Mouse (Mus musculus): ENCODE results near the gene Nrg3.

- TF ChIP-seq CTCF (IDR thresholded peaks at IDR 0.05; ENCODE audit: borderline replicate concordance, extremely low read depth, insufficient read depth, insufficient read length), result no peak
- TF ChIP-seq POLR2A (IDR thresholded peaks at IDR 0.05; ENCODE audit: borderline replicate concordance, extremely low read depth, insufficient read depth, insufficient read length, poor library complexity, severe bottlenecking), result no peak
Observed at GRCm38 (mm10) chr14:38535181-38535580, 937.7 kb downstream of the Nrg3 start.

Data from brain, embryonic 14.5 days (tissue).